Comparison of ENCODE assay signal across 8 mouse cellular contexts in genomic region chr12:44329316-44330215, GRCm38 (mm10). TPM values are rescaled to one million over a fixed set of nuclear protein-coding genes. Genes with fewer than 3 reads are reported as not detected.
A peak's percentile ranks its signal among the peaks of the same experiment; 100 is the strongest.
DNase-seq lines count a peak whose midpoint lies in the region; ATAC-seq and TF ChIP-seq lines count a peak whose summit lies in the region.

No protein-coding gene starts in this region.

- no peak overlapping the region for H3K27ac ChIP-seq in heart, embryonic 13.5 days (replicated peaks)
- peak overlapping the region; percentile 92 for H3K27ac ChIP-seq in forebrain, embryonic 13.5 days
- H3K27ac ChIP-seq in kidney, postnatal 0 days: no peak overlapping the region
- no peak overlapping the region for H3K27ac ChIP-seq in liver, embryonic 13.5 days

- no peak for TF ChIP-seq CTCF in brain, embryonic 14.5 days (IDR thresholded peaks at IDR 0.05; ENCODE audit: borderline replicate concordance, extremely low read depth, insufficient read depth, insufficient read length)
- no peak for TF ChIP-seq CTCF in kidney, postnatal 0 days (IDR thresholded peaks at IDR 0.05; ENCODE audit: low read depth)

- 0 out of 2 replicates have a peak, but pooled peaks have one; percentile 33 for TF ChIP-seq POLR2A in brain, embryonic 14.5 days (IDR thresholded peaks at IDR 0.05; ENCODE audit: borderline replicate concordance, extremely low read depth, insufficient read depth, insufficient read length, poor library complexity, severe bottlenecking)

- H3K4me2 ChIP-seq in heart, embryonic 13.5 days: peak overlapping the region; percentile 100
- peak overlapping the region; percentile 83 for H3K4me2 ChIP-seq in forebrain, embryonic 13.5 days
- peak overlapping the region; percentile 98 for H3K4me2 ChIP-seq in kidney, postnatal 0 days (ENCODE audit: low read length)
- peak overlapping the region; percentile 72 for H3K4me2 ChIP-seq in liver, embryonic 13.5 days

- H3K4me3 ChIP-seq in heart, embryonic 13.5 days: peak overlapping the region; percentile 72
- H3K4me3 ChIP-seq in forebrain, embryonic 13.5 days: peak overlapping the region; percentile 86
- H3K4me3 ChIP-seq in kidney, postnatal 0 days (replicated peaks; ENCODE audit: low read depth, low read length): peak overlapping the region; percentile 65
- H3K4me3 ChIP-seq in liver, embryonic 13.5 days (replicated peaks): peak overlapping the region; percentile 56

- peaks cover 13% of the 10 kb centered on the region for H3K4me1 ChIP-seq in heart, embryonic 13.5 days
- H3K4me1 ChIP-seq in forebrain, embryonic 13.5 days: peaks cover 35% of the 10 kb centered on the region
- H3K4me1 ChIP-seq in kidney, postnatal 0 days (replicated peaks; ENCODE audit: insufficient read depth, low read length): no peaks in the 10 kb centered on the region
- peaks cover 9% of the 10 kb centered on the region; the same call in 1 of the 2 replicates for H3K4me1 ChIP-seq in liver, embryonic 13.5 days (replicated peaks)

- no peaks in the 10 kb centered on the region for H3K9me3 ChIP-seq in heart, embryonic 13.5 days
- no peaks in the 10 kb centered on the region for H3K9me3 ChIP-seq in forebrain, embryonic 13.5 days (replicated peaks)
- H3K9me3 ChIP-seq in kidney, postnatal 0 days (replicated peaks; ENCODE audit: low read length): no peaks in the 10 kb centered on the region
- no peaks in the 10 kb centered on the region for H3K9me3 ChIP-seq in liver, embryonic 13.5 days (replicated peaks)

- ATAC-seq in heart, embryonic 13.5 days (ENCODE audit: extremely low read depth, insufficient number of reproducible peaks, low FRiP score, low TSS enrichment): peak; percentile 39; the same call in 1 of the 2 replicates
- peak; percentile 69 for ATAC-seq in forebrain, embryonic 13.5 days
- ATAC-seq in kidney, postnatal 0 days (replicated peaks; ENCODE audit: low FRiP score, low read depth): peak; percentile 67
- 0 out of 2 replicates have a peak, but pooled peaks have one; percentile 23 for ATAC-seq in liver, embryonic 13.5 days (ENCODE audit: low read depth)

- peak overlapping the region; percentile 80 for H3K9ac ChIP-seq in heart, embryonic 13.5 days
- peak overlapping the region; percentile 88 for H3K9ac ChIP-seq in forebrain, embryonic 13.5 days
- H3K9ac ChIP-seq in kidney, postnatal 0 days (ENCODE audit: low read depth, low read length): peak overlapping the region; percentile 50
- no peak overlapping the region for H3K9ac ChIP-seq in liver, embryonic 13.5 days

- DNase-seq in heart, adult 8-10 months (ENCODE audit: low spot score): no peak
- DNase-seq in brain, embryonic 14.5 days (ENCODE audit: low read depth): peak; percentile 81
- peak; percentile 14 for DNase-seq in kidney, postnatal 0 days (ENCODE audit: low spot score)
- no peak for DNase-seq in liver, embryonic 13.5 days
- DNase-seq in retina, postnatal 1 day: peak; percentile 82
- DNase-seq in B cell, adult 2 months: no peak

- H3K36me3 ChIP-seq in heart, embryonic 13.5 days: no peaks in the 10 kb centered on the region
- no peaks in the 10 kb centered on the region for H3K36me3 ChIP-seq in forebrain, embryonic 13.5 days (ENCODE audit: poor library complexity, severe bottlenecking)
- H3K36me3 ChIP-seq in kidney, postnatal 0 days (ENCODE audit: insufficient read depth, low read length): no peaks in the 10 kb centered on the region
- H3K36me3 ChIP-seq in liver, embryonic 13.5 days: no peaks in the 10 kb centered on the region

- under 1% methylated on average over 61 of the region's 61 CpGs for WGBS in heart, embryonic 13.5 days
- whole genome bisulfite sequencing in forebrain, embryonic 13.5 days: under 1% methylated on average over 61 of the region's 61 CpGs
- under 1% methylated on average over 60 of the region's 61 CpGs for WGBS in kidney, postnatal 0 days
- WGBS in liver, embryonic 13.5 days (ENCODE audit: insufficient replicate concordance): under 1% methylated on average over 61 of the region's 61 CpGs

- H3K27me3 ChIP-seq in heart, embryonic 13.5 days (replicated peaks): peaks cover 41% of the 10 kb centered on the region
- no peaks in the 10 kb centered on the region for H3K27me3 ChIP-seq in forebrain, embryonic 13.5 days
- H3K27me3 ChIP-seq in kidney, postnatal 0 days (ENCODE audit: insufficient read depth, low read length): no peaks in the 10 kb centered on the region
- peaks cover 44% of the 10 kb centered on the region for H3K27me3 ChIP-seq in liver, embryonic 13.5 days

RNA-seq across cellular contexts. Expression of gene Nrcam, which starts 0.9 kb away (rescaled TPM):
- 0.88 and 1.1 TPM in 2 replicates for polyA plus RNA-seq in heart, embryonic 13.5 days (2015; fragmentation: Nextera tagmentation; extraction: Ambion mirVana)
- total RNA-seq in heart, adult 8-10 months (2022): under 1 TPM in 3 of 4 experiments, not detected in 1; 0.22 to 0.69 (median 0.55) TPM
- polyA plus RNA-seq in brain, embryonic 14.5 days (2012; rRNA removed): 61.2 and 89.1 TPM in 2 replicates
- 83.7 and 91.2 TPM in 2 replicates for polyA plus RNA-seq in forebrain, embryonic 13.5 days (2015; fragmentation: Nextera tagmentation; extraction: Ambion mirVana)
- polyA plus RNA-seq in kidney, postnatal 0 days (2015; fragmentation: Nextera tagmentation; extraction: Ambion mirVana): 5.1 and 6.0 TPM in 2 replicates
- 0.21 and 0.36 TPM in 2 replicates for polyA plus RNA-seq in liver, embryonic 13.5 days (2015; fragmentation: Nextera tagmentation; extraction: Ambion mirVana)

Comparison
In these comparisons a context has a peak if more than half of its experiments do, and no peak if none do; other contexts are left out.
1. DNase-seq: peak in brain, embryonic 14.5 days (single experiment), kidney, postnatal 0 days (single experiment) and retina, postnatal 1 day (single experiment); none in heart, adult 8-10 months (single experiment), liver, embryonic 13.5 days (single experiment) and B cell, adult 2 months (0 of 2).
2. Peak in every context shown above with its lines, with median percentiles within 50 percentile points of each other: ATAC-seq, H3K4me2 ChIP-seq and H3K4me3 ChIP-seq.